Mouse (Mus musculus): ENCODE results near the gene Slc44a1. TPM values are rescaled to one million over a fixed set of nuclear protein-coding genes. Genes with fewer than 3 reads are reported as not detected.
A peak's percentile ranks its signal among the peaks of the same experiment; 100 is the strongest.

The Slc44a1 gene
- total RNA-seq, 2 experiments from 2014 or later = 85.2 to 95.7 TPM

GRCm38 (mm10) chr4:53525994-53526393, 85.8 kb downstream of the Slc44a1 start:
- no peak for DNase-seq (ENCODE audit: low spot score in 2 of 2)

DNA sequence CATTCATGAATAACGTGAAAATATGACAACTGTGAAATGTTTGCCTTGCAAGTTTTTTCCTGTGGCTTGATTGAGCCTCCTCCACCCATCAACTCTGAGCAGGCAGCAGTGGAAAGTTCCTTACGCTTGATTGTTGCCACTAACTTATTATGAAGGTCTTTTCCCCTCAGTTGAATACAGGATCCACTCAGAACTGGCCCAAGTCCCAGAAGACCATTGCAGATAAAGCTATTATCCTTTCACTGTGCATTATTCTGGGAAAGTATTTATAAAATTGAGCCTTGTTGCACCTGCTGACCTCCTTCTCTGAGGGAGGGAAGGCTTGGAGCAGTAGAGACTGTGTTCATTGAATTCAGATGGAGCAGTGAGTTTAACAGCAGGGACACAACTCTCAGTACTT, 86.2 kb downstream of the Slc44a1 start:
- DNase-seq (ENCODE audit: low spot score in 2 of 2) = no peak

DNA sequence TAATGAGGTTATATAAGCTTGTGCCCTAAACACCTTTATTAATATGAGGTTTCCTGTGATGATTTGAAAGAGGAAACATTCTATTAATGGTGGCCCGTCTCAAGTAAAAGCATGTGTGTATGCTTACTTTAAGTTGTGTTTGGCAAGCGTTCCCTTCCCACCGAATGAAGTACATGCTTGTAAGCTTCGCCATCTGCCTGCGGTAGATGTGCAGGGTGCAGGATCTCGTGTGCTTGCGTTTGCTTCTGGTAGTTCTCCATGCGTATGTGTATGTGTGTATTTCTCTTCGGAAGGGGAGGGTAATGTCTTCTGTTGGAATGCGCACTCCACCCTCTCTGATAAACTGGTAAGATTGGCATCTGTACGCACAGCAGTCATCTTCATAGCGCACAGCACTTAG, 95.6 kb downstream of the Slc44a1 start:
- DNase-seq (ENCODE audit: low spot score in 2 of 2) = no peak

DNA sequence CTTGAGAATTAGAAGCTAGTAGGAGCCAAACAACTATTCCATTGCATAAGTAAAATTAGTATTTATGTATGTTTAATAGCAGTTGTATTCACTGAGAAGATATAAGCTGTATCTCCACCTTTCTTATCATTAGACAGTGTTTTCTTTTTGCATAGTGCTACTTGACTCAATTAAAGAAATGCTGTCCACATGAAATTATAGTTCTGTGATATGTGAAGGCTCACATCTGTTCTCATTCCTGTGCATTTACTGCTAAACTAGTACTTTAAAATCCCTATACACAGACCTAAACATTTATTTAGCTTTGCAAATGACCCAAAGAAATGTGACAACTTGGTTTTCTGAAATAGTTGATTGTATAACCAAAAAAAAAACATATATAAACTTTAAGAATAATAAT, 96.9 kb downstream of the Slc44a1 start:
- DNase-seq (ENCODE audit: low spot score in 2 of 2) = no peak

DNA sequence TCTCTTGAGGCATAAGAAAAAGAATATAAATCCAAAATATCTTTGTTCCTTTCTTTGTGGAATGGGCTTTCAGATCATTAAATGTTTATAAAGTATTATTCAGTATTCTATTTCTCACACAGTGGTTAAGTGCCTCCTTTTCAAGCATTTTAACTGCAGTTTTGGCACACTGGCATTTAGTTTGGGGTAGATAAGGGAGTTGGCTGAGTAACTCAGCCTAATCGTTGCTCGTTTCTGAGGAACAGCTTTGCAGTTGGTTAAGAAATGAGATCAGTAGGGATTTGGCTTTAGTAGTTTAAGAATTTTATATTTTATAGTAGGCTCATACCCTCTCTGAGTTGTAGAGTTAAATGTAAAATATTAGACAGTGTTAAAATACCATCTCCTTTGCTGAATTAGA, 97.3 kb downstream of the Slc44a1 start:
- no peak for DNase-seq (ENCODE audit: low spot score in 2 of 2)

GRCm38 (mm10) chr4:53538600-53538999, 98.4 kb downstream of the Slc44a1 start:
- DNase-seq (ENCODE audit: low spot score in 2 of 2) = no peak

DNA sequence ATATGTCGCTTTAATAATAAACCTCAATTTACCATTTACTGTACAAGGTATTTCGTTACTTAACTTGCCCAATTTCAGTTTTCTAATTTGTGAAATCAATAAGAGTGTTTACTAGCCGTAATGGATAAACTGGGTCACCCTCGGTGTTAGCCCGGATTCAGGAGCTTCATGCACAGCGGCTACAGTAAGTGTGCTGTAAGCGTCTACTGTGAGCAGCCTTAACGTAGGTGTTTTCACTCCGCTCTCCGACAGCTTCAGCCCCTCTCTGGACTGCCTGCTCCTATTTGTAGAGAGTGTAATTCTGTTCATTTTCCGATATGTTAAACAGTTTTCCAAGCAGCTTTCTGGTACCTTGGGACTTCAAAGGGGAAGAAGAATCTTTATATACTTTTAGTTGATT, 99.7 kb downstream of the Slc44a1 start:
- no peak for DNase-seq (ENCODE audit: low spot score in 2 of 2)

DNA sequence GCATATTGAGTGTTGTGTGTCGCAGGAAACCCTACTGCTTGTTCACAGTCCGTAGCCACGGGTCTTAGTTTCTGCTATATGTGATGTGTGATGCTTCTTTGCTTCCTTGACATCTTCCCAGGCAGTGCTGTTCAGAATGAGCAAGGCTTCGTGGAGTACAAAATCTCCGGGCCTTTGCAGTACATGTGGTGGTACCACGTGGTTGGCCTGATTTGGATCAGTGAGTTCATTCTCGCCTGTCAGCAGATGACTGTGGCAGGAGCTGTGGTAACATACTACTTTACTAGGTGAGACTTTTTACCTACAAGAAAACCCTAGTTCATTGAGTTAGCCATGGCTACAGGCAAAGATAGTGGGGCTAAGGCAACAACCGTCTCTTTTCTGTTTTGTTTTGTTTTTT, 103.2 kb downstream of the Slc44a1 start:
- no peak for DNase-seq (ENCODE audit: low spot score in 2 of 2)

DNA sequence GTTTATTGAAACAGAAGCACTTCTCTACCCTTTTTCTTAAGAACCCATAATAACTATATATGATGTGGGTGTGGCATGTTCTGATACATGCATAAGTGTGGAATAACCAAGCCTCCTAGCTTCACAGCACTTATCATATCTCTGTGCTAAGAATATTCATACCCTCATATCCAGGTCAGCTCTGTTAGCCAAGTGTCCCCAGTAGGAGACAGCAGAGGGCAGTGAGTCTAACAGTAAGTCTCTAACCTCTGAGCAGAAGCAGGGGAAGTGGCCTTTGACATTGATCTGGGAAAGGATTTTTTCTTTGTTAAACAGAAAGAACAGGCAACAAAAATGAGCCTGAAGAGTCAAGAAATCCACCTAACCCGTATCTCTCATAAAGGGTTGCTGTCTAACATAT, 104.7 kb downstream of the Slc44a1 start:
- no peak for DNase-seq (ENCODE audit: low spot score in 2 of 2)

DNA sequence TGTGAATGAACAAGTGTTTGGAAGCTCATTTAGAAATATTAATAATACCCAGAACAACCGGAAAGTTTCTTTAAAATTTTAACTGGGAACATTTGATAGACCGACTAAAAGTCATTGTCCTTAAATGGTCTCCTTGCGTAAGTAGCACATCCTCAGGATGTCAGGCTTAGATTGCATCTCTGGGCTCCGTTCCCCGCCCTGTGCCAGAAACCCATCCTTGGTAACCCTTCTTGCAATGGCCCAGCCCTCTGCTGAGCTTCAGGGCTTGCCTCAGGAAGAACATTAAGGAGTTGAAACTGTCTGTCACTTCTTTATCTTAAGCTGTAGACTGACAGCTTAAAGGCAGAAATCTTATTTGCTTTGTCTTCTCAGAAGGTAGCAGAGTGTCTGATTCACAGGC, 107.2 kb downstream of the Slc44a1 start:
- DNase-seq (ENCODE audit: low spot score in 2 of 2) = no peak

DNA sequence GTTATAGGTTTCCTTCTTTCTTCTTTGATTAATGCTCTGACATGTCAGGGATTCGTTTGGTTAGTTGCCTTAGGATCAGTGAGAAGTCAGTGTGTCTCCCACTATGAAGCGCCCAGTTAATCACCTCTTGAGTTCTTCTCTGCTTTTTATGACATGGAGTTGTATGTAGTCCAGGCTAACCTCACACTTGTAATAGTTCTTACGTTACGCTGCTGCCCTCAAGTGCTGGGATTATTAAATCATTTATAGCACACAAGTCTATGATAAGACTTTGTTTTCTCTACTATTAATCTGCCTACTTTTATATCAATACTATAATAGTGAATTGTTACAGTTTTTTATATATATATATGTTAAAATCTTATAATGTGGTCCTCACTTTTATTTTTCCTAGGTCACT, 109.2 kb downstream of the Slc44a1 start:
- DNase-seq (ENCODE audit: low spot score in 2 of 2) = no peak

DNA sequence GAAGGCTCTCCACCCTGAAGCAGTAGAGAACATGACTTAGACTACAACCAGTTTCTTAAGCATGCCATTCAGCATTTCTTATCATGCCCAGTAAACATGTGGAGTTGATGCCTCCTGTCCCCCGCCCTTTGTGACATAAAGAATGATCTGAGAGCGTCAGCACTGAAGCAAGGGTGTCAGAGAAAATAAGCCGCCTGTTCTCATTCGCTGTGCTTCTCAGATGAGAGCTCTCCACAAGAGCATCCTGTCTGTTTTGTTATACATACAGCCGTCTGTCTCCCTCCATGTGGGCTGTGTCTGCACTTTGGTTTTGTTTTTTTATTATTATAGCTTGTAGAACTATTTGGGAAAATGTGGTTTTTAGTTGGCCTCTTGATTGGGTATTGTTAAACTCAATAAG, 124.4 kb downstream of the Slc44a1 start:
- DNase-seq (ENCODE audit: low spot score in 2 of 2) = no peak

- DNase-seq (ENCODE audit: low spot score in 2 of 2) = no peak
Observed at GRCm38 (mm10) chr4:53567065-53567464, 126.9 kb downstream of the Slc44a1 start.

- no peak for DNase-seq (ENCODE audit: low spot score in 2 of 2)
Observed at GRCm38 (mm10) chr4:53575558-53575957, 135.3 kb downstream of the Slc44a1 start.

GRCm38 (mm10) chr4:53587676-53588075, 147.5 kb downstream of the Slc44a1 start:
- DNase-seq (ENCODE audit: low spot score in 2 of 2) = no peak

DNA sequence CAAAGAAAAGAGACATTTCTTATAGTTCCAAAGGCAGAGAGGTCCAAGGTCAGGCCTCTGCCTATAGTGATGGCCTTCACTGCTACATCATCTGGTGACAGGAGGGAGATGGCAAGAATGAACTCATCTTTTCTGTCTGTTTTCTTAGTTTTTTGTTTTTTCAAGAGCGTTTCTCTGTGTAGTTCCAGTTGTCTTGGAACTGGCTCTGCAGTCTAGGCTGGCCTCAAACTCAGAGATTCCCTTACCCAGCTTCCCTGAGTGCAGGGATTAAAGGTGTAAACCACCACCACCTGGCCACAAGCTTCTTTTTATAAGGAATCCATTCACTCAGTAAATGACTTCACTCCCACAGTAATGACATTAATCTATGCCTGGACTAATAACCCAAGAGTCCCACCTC, 148.7 kb downstream of the Slc44a1 start:
- DNase-seq (ENCODE audit: low spot score in 2 of 2) = no peak

GRCm38 (mm10) chr4:53589466-53589865, 149.3 kb downstream of the Slc44a1 start:
- DNase-seq (ENCODE audit: low spot score in 2 of 2) = no peak

DNA sequence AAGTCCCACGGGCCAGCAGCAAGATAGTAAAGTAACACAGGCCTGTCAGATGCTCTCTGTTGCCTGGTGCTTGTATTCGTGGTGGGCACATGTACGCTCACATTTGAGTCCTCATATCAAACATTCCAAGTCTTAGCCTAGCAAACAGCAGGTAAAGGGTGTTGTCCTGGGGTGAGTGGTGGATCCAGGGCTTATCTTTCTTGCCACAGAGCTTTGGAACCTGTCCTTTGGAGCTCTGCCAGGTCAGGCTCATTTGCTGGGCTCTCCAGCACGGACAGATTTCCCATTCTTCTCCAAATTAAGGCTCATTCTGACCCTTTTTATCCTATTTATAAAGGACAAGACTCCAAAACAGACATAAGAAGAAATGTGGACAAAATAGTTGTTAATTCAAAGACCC, 149.9 kb downstream of the Slc44a1 start:
- DNase-seq (ENCODE audit: low spot score in 2 of 2) = no peak

- no peak for DNase-seq (ENCODE audit: low spot score in 2 of 2)
Observed at GRCm38 (mm10) chr4:53590691-53591447, 150.7 kb downstream of the Slc44a1 start.

DNA sequence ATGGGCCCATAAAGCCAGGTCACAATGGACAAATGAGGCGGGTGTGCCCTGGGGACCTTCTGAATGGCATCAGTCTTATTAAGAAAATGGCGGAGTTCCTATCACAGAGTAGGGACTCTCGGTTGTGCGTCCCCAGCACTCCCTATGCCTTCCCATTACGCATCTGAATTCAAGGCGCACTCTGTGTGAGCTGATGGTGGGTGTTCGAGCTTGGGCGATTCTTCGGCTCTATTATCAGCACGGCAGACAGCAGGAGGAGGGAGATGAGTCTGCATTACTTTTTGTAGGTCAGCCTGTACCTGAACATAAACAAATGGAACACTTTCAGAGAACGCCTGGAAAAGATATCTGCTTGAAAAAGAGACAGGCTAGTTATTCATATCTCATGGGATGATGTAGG, 151.3 kb downstream of the Slc44a1 start:
- no peak for DNase-seq (ENCODE audit: low spot score in 2 of 2)

GRCm38 (mm10) chr4:53591941-53592340, 151.7 kb downstream of the Slc44a1 start:
- no peak for DNase-seq (ENCODE audit: low spot score in 2 of 2)

DNA sequence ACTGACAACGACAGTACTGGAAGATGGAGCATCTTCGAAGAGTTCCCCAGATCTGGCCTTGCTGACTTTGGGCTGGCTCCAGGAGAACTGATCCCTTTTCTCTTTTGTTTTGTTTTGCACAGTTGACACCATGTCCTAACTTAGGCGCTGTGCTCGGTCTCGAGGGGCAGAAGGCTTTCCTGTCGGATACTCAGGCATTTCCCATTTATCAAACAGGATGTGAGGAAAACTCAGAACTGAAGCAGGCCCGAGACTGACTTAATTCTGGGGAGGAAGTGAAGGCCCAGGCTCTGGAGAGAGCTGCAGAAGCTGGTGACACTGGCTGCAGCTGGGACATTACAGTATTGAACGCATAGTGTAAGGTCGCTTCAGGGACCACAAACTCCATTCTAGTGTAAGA, 152.2 kb downstream of the Slc44a1 start:
- peak in 1 of 2 experiments; percentile 31 for DNase-seq (ENCODE audit: low spot score in 2 of 2)

- DNase-seq (ENCODE audit: low spot score in 2 of 2) = peak; percentile 34 to 47
Observed at GRCm38 (mm10) chr4:53594204-53594603, 154.0 kb downstream of the Slc44a1 start.

Data from adrenal gland, adult 18-20 months (tissue).